Mouse (Mus musculus) kidney, embryonic 16.5 days (tissue): ENCODE results near the gene Ces1e. TPM values are rescaled to one million over a fixed set of nuclear protein-coding genes. Genes with fewer than 3 reads are reported as not detected.

Experiments used
- ATAC-seq: fragments of 200-750 bp; cut with Nextera tagmentation; 2 replicates; pipeline ENCODE4 v1.8.0; 2017; ENCODE audit warnings: moderate TSS enrichment; ENCODE audit not compliant: low FRiP score, low TSS enrichment
- H3K27ac ChIP-seq: fragments of 300-500 bp; sonication (generic); 2 replicates; pipeline ENCODE4 v1.5.1; 2014; ENCODE audit warnings: low read length
- H3K27me3 ChIP-seq: fragments of 300-500 bp; sonication (generic); 2 replicates; pipeline ENCODE4 v1.6.1; 2014; ENCODE audit warnings: low read length, control low read depth, mixed read lengths; ENCODE audit not compliant: insufficient read depth
- H3K36me3 ChIP-seq: fragments of 300-500 bp; sonication (generic); 2 replicates; pipeline ENCODE4 v1.6.1; 2014; ENCODE audit warnings: low read length, control low read depth, mixed read lengths; ENCODE audit not compliant: insufficient read depth
- H3K4me1 ChIP-seq: fragments of 300-500 bp; sonication (generic); 2 replicates; pipeline ENCODE4 v1.6.1; 2014; ENCODE audit warnings: low read length, control low read depth, mixed read lengths; ENCODE audit not compliant: insufficient read depth
- H3K4me2 ChIP-seq: fragments of 300-500 bp; sonication (generic); replicated peaks from 2 replicates; pipeline ENCODE4 v1.6.1; 2014; ENCODE audit warnings: low read depth, low read length
- H3K4me3 ChIP-seq: fragments of 300-500 bp; sonication (generic); 2 replicates; pipeline ENCODE4 v1.5.1; 2014; ENCODE audit warnings: mild to moderate bottlenecking, low read length
- H3K9ac ChIP-seq: fragments of 300-500 bp; sonication (generic); replicated peaks from 2 replicates; pipeline ENCODE4 v1.6.1; 2014; ENCODE audit warnings: low read length
- H3K9me3 ChIP-seq: fragments of 300-500 bp; sonication (generic); 2 replicates; pipeline ENCODE4 v1.6.1; 2016; ENCODE audit warnings: low read length, control low read depth
- WGBS: fragments of 180-500 bp; shearing (Covaris S2); extraction: QIAGEN DNeasy Blood & Tissue Kit; methylation state at CpG from one replicate; pipeline ENCODE4 v1.1.7; 2014; 5-methylcytosine and 5-hydroxymethylcytosine counted together
- polyA plus RNA-seq: library from polyadenylated mRNA; unstranded; fragments of >200 nt; fragmentation: Nextera tagmentation; extraction: Ambion mirVana; gene quantifications from 2 replicates; pipeline ENCODE4 v1.2.1, GENCODE M21; 2015

Gene Ces1e
- polyA plus RNA-seq, 1 experiment from 2014 or later: 0.51 TPM

DNA sequence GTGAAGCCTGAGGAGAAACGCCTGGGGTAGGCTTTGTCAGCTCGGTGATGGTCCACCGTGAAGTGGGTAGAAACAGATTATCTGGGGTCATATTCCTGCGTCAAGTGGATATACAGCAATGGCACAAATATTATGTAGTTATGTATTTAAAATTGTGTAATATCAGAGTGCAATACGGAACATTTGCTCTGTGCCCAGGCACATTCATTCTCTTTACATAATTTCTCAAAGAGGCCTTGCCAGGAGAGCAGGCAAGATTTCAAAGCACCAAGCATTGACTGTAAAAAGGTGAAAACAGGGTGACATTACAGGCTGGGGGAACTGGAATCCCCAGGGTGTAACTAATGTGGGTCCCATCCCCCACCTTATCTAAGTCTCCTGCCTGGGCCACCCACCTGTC is 33.0 kb downstream of the Ces1e start:
- no peaks in the 10 kb centered on the region for H3K9me3 ChIP-seq
- no peak overlapping the region for H3K4me3 ChIP-seq
- WGBS: 92% methylated on average over 5 of the region's 5 CpGs
- H3K9ac ChIP-seq: no peak overlapping the region
- no peak overlapping the region for H3K27ac ChIP-seq
- H3K4me1 ChIP-seq: no peaks in the 10 kb centered on the region
- H3K36me3 ChIP-seq: no peaks in the 10 kb centered on the region
- no peak for ATAC-seq
- no peak overlapping the region for H3K4me2 ChIP-seq
- no peaks in the 10 kb centered on the region for H3K27me3 ChIP-seq

DNA sequence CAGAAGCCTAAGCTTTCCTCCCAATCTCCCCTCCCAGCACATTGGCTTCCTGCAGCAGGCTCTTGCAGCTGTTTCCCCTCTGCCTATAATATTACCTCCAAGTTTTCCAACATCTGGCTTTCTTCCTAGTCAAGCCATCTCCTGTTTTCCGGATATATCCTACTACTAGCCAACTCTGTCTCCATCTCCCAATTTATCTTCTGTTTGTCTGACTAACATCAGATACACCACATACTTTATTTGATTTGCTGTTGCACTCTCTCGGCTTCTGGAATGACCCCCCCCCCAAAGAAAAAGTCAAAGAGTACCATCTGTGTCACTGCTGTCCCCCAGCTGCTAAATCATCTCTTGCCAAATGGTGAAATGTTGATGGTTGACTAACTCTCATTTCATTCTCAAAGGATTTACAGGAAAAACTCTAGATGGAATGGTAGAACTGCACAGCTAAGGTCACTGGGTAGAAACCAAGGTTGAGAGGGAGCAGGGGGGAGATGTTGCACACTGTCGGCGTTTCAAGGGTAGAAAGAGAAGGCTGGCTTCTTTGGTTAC is 48.8 kb downstream of the Ces1e start:
- no peaks in the 10 kb centered on the region for H3K9me3 ChIP-seq
- H3K4me3 ChIP-seq: no peak overlapping the region
- no peak overlapping the region for H3K4me2 ChIP-seq
- 19% methylated on average over 4 of the region's 4 CpGs for WGBS
- H3K27me3 ChIP-seq: no peaks in the 10 kb centered on the region
- no peak overlapping the region for H3K9ac ChIP-seq
- H3K36me3 ChIP-seq: no peaks in the 10 kb centered on the region
- H3K27ac ChIP-seq: no peak overlapping the region
- peak; percentile 42; the same call in 1 of the 2 replicates for ATAC-seq
- H3K4me1 ChIP-seq: peaks cover 7% of the 10 kb centered on the region; the same call in 1 of the 2 replicates

DNA sequence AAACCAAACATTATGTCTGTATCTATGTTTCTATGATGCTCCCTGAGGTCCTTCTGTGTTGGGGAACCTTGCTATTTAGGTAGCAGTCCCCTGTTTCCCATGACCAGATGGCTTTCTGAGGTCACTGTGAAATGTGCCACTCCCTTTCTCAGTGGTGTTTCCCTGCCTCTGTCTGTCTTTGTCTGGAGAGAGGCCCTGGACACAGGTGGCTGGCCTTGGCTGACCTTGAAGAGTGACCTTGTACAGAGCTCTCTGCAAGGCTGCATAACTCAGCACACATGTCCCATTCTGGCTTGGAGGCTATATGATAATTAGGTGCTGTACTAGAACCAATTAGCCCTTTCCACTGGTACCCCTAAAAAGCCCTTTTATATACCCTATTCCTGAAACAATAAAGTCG is 52.8 kb downstream of the Ces1e start:
- H3K36me3 ChIP-seq: no peaks in the 10 kb centered on the region
- no peaks in the 10 kb centered on the region for H3K9me3 ChIP-seq
- no peaks in the 10 kb centered on the region for H3K27me3 ChIP-seq
- WGBS: 38% methylated on average over 1 of the region's 1 CpGs
- no peak overlapping the region for H3K27ac ChIP-seq
- ATAC-seq: 0 out of 2 replicates have a peak, but pooled peaks have one; percentile 65
- H3K4me2 ChIP-seq: no peak overlapping the region
- H3K4me3 ChIP-seq: no peak overlapping the region
- H3K9ac ChIP-seq: no peak overlapping the region
- H3K4me1 ChIP-seq: peaks cover 7% of the 10 kb centered on the region; the same call in 1 of the 2 replicates

DNA sequence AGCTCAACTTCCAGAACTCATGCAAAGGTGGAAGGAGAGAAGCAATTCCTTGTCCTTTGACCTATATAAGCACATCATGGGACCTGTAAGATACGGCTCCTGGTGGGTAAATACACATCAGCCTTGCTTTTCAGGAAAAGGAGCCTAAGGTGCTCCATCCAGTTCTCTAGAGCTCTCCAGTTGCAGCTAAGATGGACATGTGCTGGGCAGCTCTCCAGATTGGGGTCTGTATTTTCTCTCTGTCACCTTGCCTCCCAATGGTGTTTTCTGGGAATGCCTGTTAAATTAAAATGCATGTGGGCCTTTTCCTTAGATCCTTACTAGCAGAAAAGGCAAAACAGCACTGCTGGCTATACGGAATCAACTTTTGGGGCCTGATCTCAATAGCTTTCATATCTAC is 54.9 kb downstream of the Ces1e start:
- no peak for ATAC-seq

DNA sequence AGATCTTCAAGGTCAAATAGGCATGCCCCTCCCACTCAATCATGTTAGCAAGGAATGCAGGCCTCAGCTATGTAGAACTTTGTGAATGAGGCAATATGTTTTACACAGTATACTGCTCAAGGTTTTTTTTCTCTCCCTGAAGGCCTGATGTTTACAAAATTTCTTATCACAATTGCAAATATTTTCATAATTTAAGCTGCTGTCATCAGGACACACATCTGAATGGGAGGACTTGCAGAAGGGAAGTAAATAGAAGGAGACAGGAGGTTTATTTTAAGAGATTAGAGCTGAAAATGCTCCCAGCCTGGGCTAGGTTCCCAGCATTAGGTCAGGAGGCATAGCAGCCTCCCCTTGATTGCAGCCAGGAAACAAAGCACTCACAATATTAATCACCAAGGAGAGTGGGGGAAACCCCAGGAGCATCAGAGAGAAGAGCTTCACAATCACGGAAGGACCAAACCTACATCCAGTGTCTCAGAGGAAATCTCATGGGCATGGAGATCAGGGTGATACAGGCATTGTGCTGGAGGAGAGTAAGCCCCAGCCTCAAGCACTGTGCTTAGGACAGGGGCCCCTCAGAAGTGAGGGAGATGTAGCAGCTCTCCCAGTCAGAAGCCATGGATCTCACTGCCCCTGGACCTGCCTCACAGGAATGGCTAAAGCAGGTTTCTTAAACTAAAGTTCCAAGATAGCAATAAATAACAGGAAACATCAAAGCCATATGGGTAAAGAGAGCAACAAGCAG is 57.4 kb downstream of the Ces1e start:
- Histone ChIP-seq H3K9me3 (no peaks in the 10 kb centered on the region), H3K4me2 (no peak overlapping the region), H3K27me3 (no peaks in the 10 kb centered on the region), H3K27ac (no peak overlapping the region), H3K9ac (no peak overlapping the region), H3K4me3 (no peak overlapping the region), H3K36me3 (no peaks in the 10 kb centered on the region), H3K4me1 (peaks cover 7% of the 10 kb centered on the region; the same call in 1 of the 2 replicates)
- ATAC-seq: no peak
- WGBS: 59% methylated on average over 1 of the region's 1 CpGs

More for the DNA sequence above, 54.9 kb downstream of the Ces1e start:
- Histone ChIP-seq H3K4me2 (no peak overlapping the region), H3K27ac (no peak overlapping the region), H3K4me1 (peaks cover 7% of the 10 kb centered on the region; the same call in 1 of the 2 replicates), H3K9ac (no peak overlapping the region), H3K9me3 (no peaks in the 10 kb centered on the region), H3K4me3 (no peak overlapping the region), H3K36me3 (no peaks in the 10 kb centered on the region), H3K27me3 (no peaks in the 10 kb centered on the region)
- 88% methylated on average over 2 of the region's 2 CpGs for WGBS

DNA sequence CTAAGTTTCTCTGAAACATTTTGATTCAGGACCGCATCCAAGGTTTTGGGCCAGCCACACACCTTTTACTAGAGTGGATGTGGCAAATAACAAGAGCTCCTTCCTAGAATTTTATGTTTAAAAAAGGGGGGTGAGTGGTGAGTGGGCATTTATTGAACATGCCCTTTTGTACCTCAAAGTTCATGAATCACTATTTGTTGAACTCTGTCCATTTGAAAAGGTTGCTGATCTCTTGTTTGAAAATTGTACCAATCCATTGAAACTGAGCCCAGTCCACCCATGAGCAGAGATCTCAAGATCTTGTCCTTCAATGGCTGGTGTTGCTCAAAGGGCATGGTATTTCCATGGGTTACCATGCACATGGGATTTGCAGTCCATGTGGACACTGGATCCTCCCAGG is 66.1 kb downstream of the Ces1e start:
- ATAC-seq: no peak
- 91% methylated on average over 1 of the region's 1 CpGs for WGBS
- H3K9ac ChIP-seq: no peak overlapping the region
- no peak overlapping the region for H3K4me2 ChIP-seq
- H3K4me1 ChIP-seq: no peaks in the 10 kb centered on the region
- no peaks in the 10 kb centered on the region for H3K27me3 ChIP-seq
- H3K4me3 ChIP-seq: no peak overlapping the region
- H3K36me3 ChIP-seq: no peaks in the 10 kb centered on the region
- no peak overlapping the region for H3K27ac ChIP-seq
- no peaks in the 10 kb centered on the region for H3K9me3 ChIP-seq

DNA sequence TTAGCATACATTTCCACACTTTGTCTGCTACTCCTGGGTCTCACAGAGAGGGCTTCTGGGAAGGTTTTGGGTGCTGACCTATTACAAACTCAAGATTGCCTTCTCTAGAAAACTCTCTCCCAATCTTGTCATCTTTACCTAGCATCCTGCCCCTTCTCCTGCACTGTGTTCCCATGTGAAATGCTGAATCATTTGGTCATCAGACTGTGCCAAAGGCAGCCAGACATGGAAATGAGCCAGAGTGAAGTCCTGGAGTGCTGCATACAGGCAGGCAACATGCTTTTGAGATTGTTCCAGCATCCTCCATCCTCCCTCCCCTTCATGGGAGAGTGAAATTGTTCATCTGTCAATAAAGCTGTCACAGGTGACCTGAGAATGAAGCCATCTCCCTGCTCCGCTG is 78.0 kb downstream of the Ces1e start:
- no peak for ATAC-seq
- WGBS: 92% methylated on average over 1 of the region's 1 CpGs
- H3K9me3 ChIP-seq: no peaks in the 10 kb centered on the region
- H3K4me3 ChIP-seq: no peak overlapping the region
- no peaks in the 10 kb centered on the region for H3K27me3 ChIP-seq
- H3K4me1 ChIP-seq: no peaks in the 10 kb centered on the region
- H3K4me2 ChIP-seq: no peak overlapping the region
- no peak overlapping the region for H3K27ac ChIP-seq
- H3K9ac ChIP-seq: no peak overlapping the region
- no peaks in the 10 kb centered on the region for H3K36me3 ChIP-seq

Other genes with a start within 250 kb of the Ces1e start
- not detected in 2 replicates for gene Ces1a, start 181.4 kb downstream of the Ces1e start, polyA plus RNA-seq
- not detected in 2 replicates for gene Ces1b, start 149.6 kb downstream of the Ces1e start, polyA plus RNA-seq
- gene Ces1c, start 98.3 kb downstream of the Ces1e start, polyA plus RNA-seq: 0.09 TPM in 1 of 2 replicates, not detected in the other
- 0.22 and 2.4 TPM in 2 replicates for gene Ces1d, start 31.8 kb downstream of the Ces1e start, polyA plus RNA-seq
- gene Ces1f, start 50.1 kb upstream of the Ces1e start, polyA plus RNA-seq: 0.31 TPM in 1 of 2 replicates, not detected in the other
- 0.06 TPM in 1 of 2 replicates, not detected in the other for gene Ces1g, start 107.7 kb upstream of the Ces1e start, polyA plus RNA-seq
- gene Ces1h, start 150.1 kb upstream of the Ces1e start, polyA plus RNA-seq: not detected in 2 replicates